In the genomic region with DNA sequence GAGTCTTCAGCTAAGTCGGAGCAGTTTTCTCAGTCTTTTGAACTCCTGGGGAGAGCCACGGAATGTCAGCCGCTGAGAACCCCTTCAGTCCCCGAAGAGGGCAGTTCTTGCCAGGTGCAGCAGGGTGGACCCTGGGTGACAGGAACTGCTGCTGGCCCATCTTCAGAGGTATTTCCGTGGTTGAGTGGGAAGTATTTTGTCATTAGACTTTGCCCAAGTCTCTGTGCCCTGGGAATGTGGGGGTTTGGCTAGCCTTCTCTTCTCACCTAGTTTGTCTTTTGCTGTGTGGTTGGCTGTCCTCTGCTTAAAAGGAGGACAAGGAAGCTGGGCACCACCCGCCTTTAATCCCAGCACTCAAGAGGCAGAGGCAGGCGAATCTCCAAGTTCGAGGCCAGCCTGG, we compare ENCODE assay signal across 8 mouse cellular contexts. TPM values are rescaled to one million over a fixed set of nuclear protein-coding genes. Genes with fewer than 3 reads are reported as not detected.
A peak's percentile ranks its signal among the peaks of the same experiment; 100 is the strongest.
DNase-seq lines count a peak whose midpoint lies in the region; ATAC-seq and TF ChIP-seq lines count a peak whose summit lies in the region.

No protein-coding gene starts in this region.

- peak overlapping the region; percentile 73 for H3K9ac ChIP-seq in heart, embryonic 14.5 days (ENCODE audit: low read length)
- peak overlapping the region; percentile 54 for H3K9ac ChIP-seq in intestine, embryonic 14.5 days (ENCODE audit: low read length)
- peak overlapping the region; percentile 71 for H3K9ac ChIP-seq in midbrain, embryonic 12.5 days (replicated peaks)

- peak overlapping the region; percentile 98 for H3K4me2 ChIP-seq in heart, embryonic 14.5 days (ENCODE audit: low read length)
- H3K4me2 ChIP-seq in intestine, embryonic 14.5 days (ENCODE audit: low read length) = peak overlapping the region; percentile 98
- H3K4me2 ChIP-seq in midbrain, embryonic 12.5 days (replicated peaks) = peak overlapping the region; percentile 99

- TF ChIP-seq POLR2A in cortical plate, adult 2 months (IDR thresholded peaks at IDR 0.05; ENCODE audit: extremely low read depth, insufficient read depth, low read length) = no peak

- WGBS in heart, embryonic 14.5 days = 12% methylated on average over 8 of the region's 8 CpGs
- 23% methylated on average over 8 of the region's 8 CpGs for WGBS in intestine, embryonic 14.5 days
- 27% methylated on average over 8 of the region's 8 CpGs for WGBS in midbrain, embryonic 12.5 days

- no peaks in the 10 kb centered on the region; the same call in 1 of the 2 replicates for H3K27me3 ChIP-seq in heart, embryonic 14.5 days (ENCODE audit: control insufficient read depth, insufficient read depth, low read length)
- H3K27me3 ChIP-seq in intestine, embryonic 14.5 days (replicated peaks; ENCODE audit: control insufficient read depth, insufficient read depth, low read length) = no peaks in the 10 kb centered on the region
- peaks cover 28% of the 10 kb centered on the region for H3K27me3 ChIP-seq in midbrain, embryonic 12.5 days

- intact Hi-C loops in heart, postnatal 36 days (cut with DNase I) = loop anchor here (2.0 kb wide), 1 partner anchor 19 kb away; the partner anchor contains the start of gene Cdca4

- no peak for DNase-seq in heart, postnatal 36 days
- DNase-seq in intestine, embryonic 14.5 days (ENCODE audit: low spot score) = no peak
- no peak for DNase-seq in Muller cell, postnatal 12 days (ENCODE audit: inconsistent ontology term)
- DNase-seq in urinary bladder, postnatal 25 days (ENCODE audit: low spot score) = no peak

- H3K9me3 ChIP-seq in heart, embryonic 14.5 days (ENCODE audit: control insufficient read depth, low read length) = no peaks in the 10 kb centered on the region
- H3K9me3 ChIP-seq in intestine, embryonic 14.5 days (ENCODE audit: control insufficient read depth, low read length) = no peaks in the 10 kb centered on the region
- no peaks in the 10 kb centered on the region for H3K9me3 ChIP-seq in midbrain, embryonic 12.5 days

- TF ChIP-seq CTCF in cortical plate, adult 2 months (IDR thresholded peaks at IDR 0.05; ENCODE audit: extremely low read depth, insufficient read depth, low read length) = no peak

- peaks cover 30 to 39% of the 10 kb centered on the region in 2 experiments for H3K4me1 ChIP-seq in heart, embryonic 14.5 days (ENCODE audit: control insufficient read depth in 2 of 2, insufficient read depth in 2 of 2, low read length in 2 of 2)
- peaks cover 2% of the 10 kb centered on the region; the same call in 1 of the 2 replicates for H3K4me1 ChIP-seq in cortical plate, adult 2 months (ENCODE audit: control insufficient read depth, insufficient read depth, low read length)
- H3K4me1 ChIP-seq in intestine, embryonic 14.5 days (replicated peaks; ENCODE audit: control insufficient read depth, insufficient read depth, low read length) = peaks cover 2% of the 10 kb centered on the region; the same call in 1 of the 2 replicates
- H3K4me1 ChIP-seq in midbrain, embryonic 12.5 days = peaks cover 21% of the 10 kb centered on the region

- H3K27ac ChIP-seq in heart, embryonic 14.5 days (replicated peaks in 1 of 2; ENCODE audit: control insufficient read depth in 1 of 2, insufficient read depth in 1 of 2, low read depth in 2 of 2, low read length in 2 of 2) = peak overlapping the region in 1 of 2 experiments; percentile 56; a peak in 2 of 4 replicates
- H3K27ac ChIP-seq in cortical plate, adult 2 months (ENCODE audit: insufficient read depth, low read length) = no peak overlapping the region
- H3K27ac ChIP-seq in intestine, embryonic 14.5 days (ENCODE audit: low read depth) = no peak overlapping the region
- no peak overlapping the region for H3K27ac ChIP-seq in midbrain, embryonic 12.5 days (replicated peaks)

- peak overlapping the region; percentile 75 to 80 for H3K4me3 ChIP-seq in heart, embryonic 14.5 days (ENCODE audit: control insufficient read depth in 1 of 2, insufficient read depth in 1 of 2, low read depth in 1 of 2, low read length in 2 of 2)
- peak overlapping the region; percentile 56 for H3K4me3 ChIP-seq in cortical plate, adult 2 months (ENCODE audit: insufficient read depth, low read length)
- H3K4me3 ChIP-seq in intestine, embryonic 14.5 days (ENCODE audit: low read depth, low read length) = peak overlapping the region; percentile 61
- peak overlapping the region; percentile 70 for H3K4me3 ChIP-seq in midbrain, embryonic 12.5 days

- no peak for ATAC-seq in heart, embryonic 14.5 days (ENCODE audit: insufficient number of reproducible peaks, insufficient read depth, low FRiP score, low read depth)
- no peak for ATAC-seq in intestine, embryonic 14.5 days (replicated peaks; ENCODE audit: low FRiP score, low TSS enrichment, low read depth)
- no peak for ATAC-seq in midbrain, embryonic 12.5 days (ENCODE audit: low FRiP score, low read depth)
- ATAC-seq in erythroid progenitor cell, adult 5-6 weeks (replicated peaks; ENCODE audit: low FRiP score, poor library complexity, severe bottlenecking) = no peak

- peaks cover 15% of the 10 kb centered on the region for H3K36me3 ChIP-seq in heart, embryonic 14.5 days (ENCODE audit: control insufficient read depth, insufficient read depth, low read length)
- 0 out of 2 replicates have a peak, but pooled peaks cover 7% of the 10 kb centered on the region for H3K36me3 ChIP-seq in intestine, embryonic 14.5 days (ENCODE audit: control insufficient read depth, insufficient read depth, low read length)
- peaks cover 36% of the 10 kb centered on the region for H3K36me3 ChIP-seq in midbrain, embryonic 12.5 days

RNA-seq across cellular contexts. Expression of gene Clba1, which starts 0.9 kb away (rescaled TPM):
- polyA plus RNA-seq in heart, embryonic 14.5 days (2014; fragmentation: Nextera tagmentation; extraction: Ambion mirVana) = 7.1 and 7.9 TPM in 2 replicates
- 1 to 10 TPM; 1.6 to 2.9 TPM for total RNA-seq in heart, postnatal 36 days (2021)
- 12.6 and 13.3 TPM in 2 replicates for polyA plus RNA-seq in cortical plate, adult 2 months (2012; rRNA removed)
- polyA plus RNA-seq in intestine, embryonic 14.5 days (2014; fragmentation: Nextera tagmentation; extraction: Ambion mirVana) = 4.3 and 7.0 TPM in 2 replicates
- polyA plus RNA-seq in midbrain, embryonic 12.5 days (2016; fragmentation: Nextera tagmentation; extraction: Ambion mirVana) = 16.7 and 18.5 TPM in 2 replicates
- total RNA-seq in erythroid progenitor cell, adult 5-6 weeks (2015; ENCODE audit: low replicate concordance) = not detected in 2 replicates
- 0.51 TPM in 1 of 2 replicates, not detected in the other for total RNA-seq in erythroid progenitor cell, adult 5-6 weeks (2017; ENCODE audit: low replicate concordance)

RNA-seq across cellular contexts. Expression of gene Ahnak2, which starts 7.2 kb away (rescaled TPM):
- polyA plus RNA-seq in heart, embryonic 14.5 days (2014; fragmentation: Nextera tagmentation; extraction: Ambion mirVana) = 1.9 and 3.1 TPM in 2 replicates
- 10 to 100 TPM; 14.1 to 20.2 TPM for total RNA-seq in heart, postnatal 36 days (2021)
- polyA plus RNA-seq in cortical plate, adult 2 months (2012; rRNA removed) = 1.1 and 1.7 TPM in 2 replicates
- polyA plus RNA-seq in intestine, embryonic 14.5 days (2014; fragmentation: Nextera tagmentation; extraction: Ambion mirVana) = 2.9 and 3.1 TPM in 2 replicates
- 0.25 and 0.37 TPM in 2 replicates for polyA plus RNA-seq in midbrain, embryonic 12.5 days (2016; fragmentation: Nextera tagmentation; extraction: Ambion mirVana)
- 0.36 TPM in 1 of 2 replicates, not detected in the other for total RNA-seq in erythroid progenitor cell, adult 5-6 weeks (2015; ENCODE audit: low replicate concordance)
- total RNA-seq in erythroid progenitor cell, adult 5-6 weeks (2017; ENCODE audit: low replicate concordance) = 0.64 TPM in 1 of 2 replicates, not detected in the other

RNA-seq across cellular contexts. Expression of gene Cdca4, which starts 19.6 kb away (rescaled TPM):
- polyA plus RNA-seq in heart, embryonic 14.5 days (2014; fragmentation: Nextera tagmentation; extraction: Ambion mirVana) = 40.4 and 42.0 TPM in 2 replicates
- 1 to 10 TPM; 6.1 to 6.6 TPM for total RNA-seq in heart, postnatal 36 days (2021)
- polyA plus RNA-seq in cortical plate, adult 2 months (2012; rRNA removed) = 10.6 and 11.0 TPM in 2 replicates
- polyA plus RNA-seq in intestine, embryonic 14.5 days (2014; fragmentation: Nextera tagmentation; extraction: Ambion mirVana) = 116 and 126 TPM in 2 replicates
- 124 and 132 TPM in 2 replicates for polyA plus RNA-seq in midbrain, embryonic 12.5 days (2016; fragmentation: Nextera tagmentation; extraction: Ambion mirVana)
- total RNA-seq in erythroid progenitor cell, adult 5-6 weeks (2015; ENCODE audit: low replicate concordance) = 170 and 180 TPM in 2 replicates
- 135 and 144 TPM in 2 replicates for total RNA-seq in erythroid progenitor cell, adult 5-6 weeks (2017; ENCODE audit: low replicate concordance)

RNA-seq across cellular contexts. Expression of gene Pld4, which starts 49.2 kb away (rescaled TPM):
- 6.0 and 6.8 TPM in 2 replicates for polyA plus RNA-seq in heart, embryonic 14.5 days (2014; fragmentation: Nextera tagmentation; extraction: Ambion mirVana)
- total RNA-seq in heart, postnatal 36 days (2021) = 1 to 10 TPM; 6.1 to 8.9 TPM
- 16.3 and 18.9 TPM in 2 replicates for polyA plus RNA-seq in cortical plate, adult 2 months (2012; rRNA removed)
- polyA plus RNA-seq in intestine, embryonic 14.5 days (2014; fragmentation: Nextera tagmentation; extraction: Ambion mirVana) = 12.6 and 13.0 TPM in 2 replicates
- 4.7 and 6.7 TPM in 2 replicates for polyA plus RNA-seq in midbrain, embryonic 12.5 days (2016; fragmentation: Nextera tagmentation; extraction: Ambion mirVana)
- 20.1 and 29.9 TPM in 2 replicates for total RNA-seq in erythroid progenitor cell, adult 5-6 weeks (2015; ENCODE audit: low replicate concordance)
- 8.9 and 14.0 TPM in 2 replicates for total RNA-seq in erythroid progenitor cell, adult 5-6 weeks (2017; ENCODE audit: low replicate concordance)

RNA-seq across cellular contexts. Expression of gene Gpr132, which starts 58.4 kb away (rescaled TPM):
- polyA plus RNA-seq in heart, embryonic 14.5 days (2014; fragmentation: Nextera tagmentation; extraction: Ambion mirVana) = 0.08 and 0.15 TPM in 2 replicates
- under 1 TPM; 0.19 TPM for total RNA-seq in heart, postnatal 36 days (2021)
- polyA plus RNA-seq in cortical plate, adult 2 months (2012; rRNA removed) = 0.04 TPM in 1 of 2 replicates, not detected in the other
- polyA plus RNA-seq in intestine, embryonic 14.5 days (2014; fragmentation: Nextera tagmentation; extraction: Ambion mirVana) = 0.42 and 0.50 TPM in 2 replicates
- polyA plus RNA-seq in midbrain, embryonic 12.5 days (2016; fragmentation: Nextera tagmentation; extraction: Ambion mirVana) = not detected in 2 replicates
- total RNA-seq in erythroid progenitor cell, adult 5-6 weeks (2015; ENCODE audit: low replicate concordance) = 1.3 and 5.0 TPM in 2 replicates
- 0.90 and 2.7 TPM in 2 replicates for total RNA-seq in erythroid progenitor cell, adult 5-6 weeks (2017; ENCODE audit: low replicate concordance)
